Mouse (Mus musculus) CD4-positive naive resting alpha-beta T cell, adult 76 days (primary cell): Measurements from ENCODE around the gene Zfp804b. TPM values are rescaled to one million over a fixed set of nuclear protein-coding genes. Genes with fewer than 3 reads are reported as not detected.

Experiments
- total RNA-seq: library from RNA; stranded (reverse); gene quantifications from one replicate; pipeline ENCODE4 v1.2.4, GENCODE M21; 2023

The Zfp804b gene
- total RNA-seq: not detected

DNA sequence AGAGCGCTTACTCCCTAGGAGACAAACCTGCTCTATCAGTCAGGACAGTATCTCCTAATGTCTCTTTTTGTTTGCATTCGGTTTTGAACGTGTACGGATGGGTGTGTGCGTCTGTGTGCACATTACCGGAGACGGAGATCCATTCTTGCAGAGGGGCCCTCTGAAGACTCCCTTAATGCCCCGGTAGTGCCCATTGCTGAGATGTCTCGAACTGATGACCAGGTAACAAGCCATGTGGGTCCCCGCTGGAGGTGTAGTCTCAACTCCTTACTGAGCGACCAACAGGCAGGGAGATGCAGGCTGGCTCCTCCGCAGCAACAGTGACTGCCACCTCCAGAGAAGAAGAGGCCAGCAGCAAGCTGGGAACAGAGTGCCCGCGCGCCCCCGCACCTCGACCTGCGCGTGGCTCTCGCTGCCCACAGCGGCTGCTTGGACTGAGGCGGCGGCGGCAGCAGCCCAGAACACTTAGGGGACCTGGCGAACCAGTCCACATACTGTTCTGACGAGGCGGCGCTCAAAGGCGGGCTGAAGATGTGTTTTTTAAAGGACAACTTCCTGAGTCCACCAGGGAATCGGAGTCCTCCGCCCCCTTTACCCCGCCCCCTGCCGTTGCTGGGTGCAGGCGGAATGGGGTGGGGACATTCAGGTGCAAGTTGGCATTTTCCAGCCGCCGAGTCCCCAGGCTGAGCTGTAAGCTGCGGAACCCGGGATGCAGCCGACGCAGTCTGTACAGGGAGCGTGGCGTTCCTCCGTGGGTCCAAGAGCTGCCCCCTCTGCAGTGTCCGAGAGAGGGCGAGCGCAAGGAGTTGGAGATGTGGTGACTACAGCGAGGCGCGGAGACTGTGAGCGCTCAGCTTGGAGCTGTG lies at the start of gene Zfp804b:
TSS of gene Zfp804b (minus strand) at position 612 of the 866 bp plus-strand sequence.

GRCm38 (mm10) chr5:7303819-7304218 lies 40.7 kb downstream of the Zfp804b start, which contains the start of gene Tex47:
Tex47 (plus strand) TSS chr5:7304119.

Other genes starting within 250 kb of the Zfp804b start
- gene Tex47, start 40.6 kb downstream of the Zfp804b start, total RNA-seq: not detected